Mouse (Mus musculus) gastrocnemius, adult 18-20 months (tissue): ENCODE data around the gene Tedc1. TPM values are rescaled to one million over a fixed set of nuclear protein-coding genes. Genes with fewer than 3 reads are reported as not detected.

Source experiments
- DNase-seq: peaks from one replicate; pipeline ENCODE4 v3.0.0; 2021; ENCODE audit warnings: low spot score
- long read RNA-seq, 2 experiments: library from polyadenylated mRNA; stranded (forward); transcript quantifications; one replicate each; pipeline ENCODE4 v2.0.0; 2021
- total RNA-seq, 2 experiments: library from RNA; stranded (reverse); gene quantifications; 2 replicates each; pipeline ENCODE4 v1.2.3; 2021

Tedc1 gene
- total RNA-seq, result not detected
- long read RNA-seq, experiment 1, result 0 reads
- long read RNA-seq, experiment 2, partial matches to known transcripts, result 0 of 2 reads
- long read RNA-seq, experiment 2, other reads (novel, unspliced or antisense), result 0 of 2 reads

GRCm38 (mm10) chr12:113155887-113156539 lies at the start of gene Tedc1:
Gene Tedc1, plus strand, starts transcription at chr12:113156421.
- DNase-seq, result peak; percentile 99

DNA sequence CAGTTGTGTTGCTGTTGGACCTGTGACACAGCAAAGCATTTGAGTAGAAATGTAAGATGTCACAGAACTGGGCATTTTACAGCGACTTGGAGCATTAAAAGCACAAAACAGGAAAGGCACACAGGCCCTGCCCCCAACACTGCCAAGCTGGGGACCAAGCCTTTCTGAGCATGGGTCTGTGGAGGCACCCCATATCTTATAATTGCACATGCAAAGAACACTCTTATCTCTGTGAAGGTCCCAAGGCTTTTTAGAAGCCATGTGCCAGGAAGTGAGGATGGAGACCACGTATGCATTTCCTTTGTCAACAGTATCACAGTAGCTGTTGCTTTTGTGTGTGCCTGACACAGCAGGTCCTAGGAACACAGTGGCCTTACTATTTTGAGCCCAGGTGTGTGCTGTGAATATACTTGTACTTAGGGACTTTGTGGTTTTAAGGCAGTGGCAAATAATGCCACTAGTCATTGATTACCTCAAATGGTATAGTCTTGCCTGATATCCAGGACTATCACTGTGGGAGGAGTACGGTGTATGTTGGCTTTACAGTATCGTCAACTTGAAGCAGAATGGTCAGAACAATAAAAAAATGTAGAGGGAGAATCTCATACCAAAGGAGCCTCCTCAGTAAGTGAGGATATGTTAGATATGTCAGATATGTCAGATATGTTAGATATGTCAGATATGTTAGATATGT lies 48.6 kb upstream of the Tedc1 start:
- DNase-seq, result no peak

- DNase-seq, result no peak
Observed at GRCm38 (mm10) chr12:113108528-113109283, 47.5 kb upstream of the Tedc1 start.

DNA sequence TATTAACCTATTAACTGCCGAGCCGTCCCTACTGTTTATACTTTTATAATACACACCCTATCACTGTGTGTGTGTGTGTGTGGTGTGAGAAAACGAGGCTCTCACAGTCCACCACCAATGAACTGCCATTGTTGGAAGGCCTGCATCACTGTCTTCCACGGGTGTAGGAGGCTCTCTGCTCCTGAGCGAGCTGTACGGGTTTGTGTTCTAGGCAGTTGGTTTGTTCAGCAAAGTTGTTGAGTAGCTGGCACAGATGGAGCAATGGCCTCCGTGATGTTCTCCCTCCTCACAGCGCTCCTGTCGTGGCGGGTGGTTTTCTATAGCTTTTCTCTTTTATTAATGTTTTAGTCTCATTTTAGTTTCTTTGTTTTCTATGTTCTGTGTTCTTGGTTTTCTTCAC lies 46.4 kb upstream of the Tedc1 start:
- DNase-seq, result no peak

DNA sequence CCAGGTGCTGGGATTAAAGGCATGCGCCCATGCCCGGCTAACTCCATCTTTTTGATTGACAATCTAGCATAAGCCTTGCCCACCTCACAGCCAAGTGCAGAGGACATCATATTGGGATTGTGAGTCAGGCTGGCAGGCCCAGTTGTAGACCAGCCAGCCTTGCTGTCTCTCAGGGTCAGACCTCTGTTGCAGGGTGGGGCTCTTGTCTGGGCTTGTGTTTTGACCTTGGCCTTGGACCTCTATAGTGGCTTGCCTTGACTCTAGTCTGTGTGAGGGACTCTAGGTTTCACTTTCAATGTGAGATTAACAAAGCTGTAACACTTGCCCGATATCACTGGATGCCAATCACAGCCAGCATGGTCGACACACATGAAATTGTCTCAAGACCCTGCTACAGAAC lies 42.1 kb upstream of the Tedc1 start:
- DNase-seq, result no peak

DNA sequence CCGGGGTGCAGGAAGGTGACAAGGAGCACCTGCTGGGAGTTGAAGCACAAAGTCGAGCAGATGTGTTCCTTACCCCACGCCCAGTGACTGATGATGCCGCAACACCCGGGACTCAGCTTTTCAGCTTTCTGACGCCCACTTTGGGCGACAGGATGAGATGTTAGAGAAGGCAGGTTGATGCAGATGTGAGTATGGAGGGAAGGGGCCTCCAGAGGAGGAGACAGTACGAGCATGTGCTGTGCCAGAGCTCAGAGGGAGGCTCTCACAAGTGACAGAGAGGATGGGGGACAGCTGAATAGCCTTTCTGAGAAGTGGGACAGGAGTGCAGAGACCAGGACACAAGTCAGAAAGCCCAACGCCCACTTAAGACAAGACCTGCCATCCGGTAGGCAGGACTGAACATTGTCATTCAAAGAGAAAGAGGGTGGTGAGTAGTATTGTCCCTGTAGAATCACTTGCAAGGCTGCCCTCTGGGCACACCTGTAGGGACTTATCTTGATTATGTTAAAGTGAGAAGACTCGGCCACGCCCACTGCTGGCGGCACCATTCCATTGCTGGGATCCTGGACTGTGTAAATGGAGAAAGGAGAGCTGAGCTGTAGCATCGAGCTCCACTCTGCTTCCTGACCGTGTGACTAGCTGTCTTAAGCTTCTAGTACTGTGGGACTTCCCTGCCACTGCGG lies 41.2 kb upstream of the Tedc1 start:
- DNase-seq, result no peak

DNA sequence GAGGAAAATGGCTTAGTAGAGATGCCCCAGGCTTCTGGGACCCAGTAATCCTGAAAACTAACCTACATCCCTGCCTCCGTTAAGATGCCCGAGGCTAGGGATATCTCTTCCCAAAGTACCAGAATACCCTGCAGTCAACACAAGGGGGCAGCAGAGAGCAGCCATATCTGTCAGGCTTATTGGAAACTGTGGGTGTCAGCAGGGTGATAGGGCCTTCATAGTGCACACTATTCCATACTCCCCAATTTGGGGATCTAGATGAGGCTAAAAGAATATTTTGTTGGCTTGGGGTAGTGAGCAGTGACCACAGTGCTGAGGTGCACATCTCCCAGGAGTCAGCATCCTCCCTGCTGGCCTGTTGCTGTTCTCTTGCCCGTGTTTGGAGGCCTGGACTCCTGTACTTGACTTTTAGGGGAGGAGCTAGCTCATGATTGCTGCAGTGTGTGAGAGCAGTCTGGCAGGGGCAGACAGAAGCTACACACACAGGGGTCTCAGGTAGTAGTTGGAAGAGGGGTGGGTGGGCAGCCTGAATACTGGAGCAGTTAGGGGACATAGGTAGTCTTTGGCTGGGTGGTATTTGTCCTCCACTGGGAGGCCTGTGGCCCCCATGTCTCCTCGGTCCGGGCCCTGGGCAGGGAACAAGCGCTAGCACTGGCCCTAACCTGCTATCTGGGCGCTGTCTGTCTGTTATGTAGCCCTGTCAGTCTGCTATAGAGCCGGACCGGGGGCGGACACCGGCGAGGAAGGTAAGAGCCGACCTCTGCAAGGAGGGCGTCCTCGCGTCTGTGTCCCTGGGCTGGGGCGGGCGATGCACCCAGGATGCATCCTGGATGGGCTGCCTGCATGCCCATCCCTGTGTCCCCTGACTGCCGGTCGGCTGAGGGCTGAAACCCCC lies 36.5 kb upstream of the Tedc1 start:
- peak; percentile 89 for DNase-seq

DNA sequence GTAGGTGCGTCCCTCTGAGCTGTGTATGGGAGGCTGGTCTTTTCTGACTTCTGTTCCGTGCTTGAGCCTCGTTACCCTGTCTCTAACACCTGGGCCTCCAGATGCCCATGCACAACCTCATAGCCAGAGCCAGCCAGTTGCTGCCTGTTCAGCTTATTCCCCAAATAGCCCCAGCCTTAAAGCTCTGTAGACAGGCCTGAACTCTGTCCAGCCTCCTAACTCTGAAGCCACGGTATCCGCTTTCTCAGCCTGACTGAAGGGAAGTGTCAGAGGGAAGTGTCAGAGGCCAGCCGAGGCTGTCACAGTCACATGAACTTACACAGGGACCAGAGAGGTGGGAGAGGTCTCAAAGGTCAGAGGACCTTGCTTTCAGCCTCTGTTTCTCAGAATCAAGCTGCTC lies 31.5 kb upstream of the Tedc1 start:
- DNase-seq, result peak; percentile 77

GRCm38 (mm10) chr12:113130732-113131131 lies 25.5 kb upstream of the Tedc1 start:
- no peak for DNase-seq

DNA sequence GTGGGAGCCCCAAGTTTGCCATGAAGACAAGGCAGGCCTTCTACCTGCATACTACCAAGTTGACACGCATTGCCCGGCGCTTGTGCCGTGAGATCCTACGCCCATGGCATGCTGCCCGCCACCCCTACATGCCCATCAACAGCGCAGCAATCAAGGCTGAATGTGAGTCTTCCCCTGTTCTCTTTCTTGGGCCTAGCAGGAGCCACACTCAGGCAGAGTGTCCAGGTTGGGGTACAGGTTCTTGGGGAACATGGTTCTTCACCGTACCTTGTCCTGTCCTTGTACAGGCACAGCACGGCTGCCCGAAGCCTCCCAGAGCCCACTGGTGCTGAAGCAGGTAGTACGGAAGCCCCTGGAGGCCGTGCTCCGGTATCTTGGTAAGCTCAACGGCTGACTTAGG lies 24.6 kb upstream of the Tedc1 start:
- no peak for DNase-seq

GRCm38 (mm10) chr12:113132567-113132966 lies 23.7 kb upstream of the Tedc1 start:
- peak; percentile 67 for DNase-seq

DNA sequence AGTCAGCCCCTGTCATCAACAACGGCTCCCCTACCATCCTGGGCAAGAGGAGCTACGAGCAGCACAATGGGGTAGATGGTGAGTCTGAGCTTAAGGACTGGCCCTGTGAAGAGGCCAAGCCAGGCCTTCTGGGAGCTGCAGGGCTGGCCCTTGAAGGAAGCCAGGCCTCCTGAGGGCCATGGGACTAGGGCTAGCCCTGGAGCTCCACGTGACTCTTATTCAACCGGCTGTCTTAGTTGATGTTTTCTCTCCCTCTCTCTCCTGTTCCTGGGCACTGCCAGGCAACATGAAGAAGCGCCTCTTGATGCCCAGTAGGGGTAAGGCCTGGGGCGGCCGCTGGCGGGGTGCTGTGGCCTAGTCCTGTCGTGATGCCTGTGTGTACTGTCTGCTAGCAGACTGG lies 23.0 kb upstream of the Tedc1 start:
- no peak for DNase-seq

GRCm38 (mm10) chr12:113133861-113134403 lies 22.3 kb upstream of the Tedc1 start:
- no peak for DNase-seq

DNA sequence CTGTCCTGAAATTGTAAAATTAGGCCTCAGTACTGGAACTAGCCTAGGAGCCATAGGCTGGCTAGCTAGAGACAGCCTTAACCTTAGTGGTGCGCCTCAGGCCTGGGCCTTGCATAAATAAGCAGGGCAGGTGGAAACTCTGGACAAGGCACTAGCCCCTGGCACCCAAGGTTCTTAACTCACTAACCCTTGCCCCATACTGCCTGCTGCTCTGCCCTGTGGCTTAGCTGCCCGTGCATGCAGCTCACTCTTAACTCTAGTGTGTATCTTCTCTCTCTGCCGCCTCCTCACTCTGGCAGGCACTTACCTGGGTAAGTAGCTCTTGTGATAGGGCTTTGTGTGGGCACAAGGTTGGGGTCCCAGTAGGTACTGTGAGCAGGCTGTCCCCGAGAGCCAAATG lies 21.7 kb upstream of the Tedc1 start:
- no peak for DNase-seq

DNA sequence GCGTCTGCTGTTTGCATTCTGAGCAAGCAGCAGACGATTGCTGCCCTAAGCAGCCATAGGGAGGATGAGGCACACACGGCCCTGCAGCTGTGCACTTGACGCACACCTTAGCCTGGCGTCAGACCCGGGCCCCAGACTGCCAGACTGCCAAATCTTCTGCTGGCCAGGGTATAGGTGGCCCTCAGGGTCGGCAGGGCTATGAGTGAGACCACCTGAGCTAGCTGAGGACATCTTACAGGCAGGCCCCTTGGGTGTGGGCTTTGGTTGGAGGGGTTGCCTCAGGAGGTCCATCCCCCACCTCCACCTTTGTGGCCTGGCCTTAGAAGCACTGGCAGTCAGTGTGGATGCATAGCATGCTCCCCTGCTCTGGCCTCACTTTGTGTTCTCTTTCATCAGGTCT lies 20.8 kb upstream of the Tedc1 start:
- DNase-seq, result no peak

- no peak for DNase-seq
Observed at GRCm38 (mm10) chr12:113136492-113137020, 19.7 kb upstream of the Tedc1 start.

- no peak for DNase-seq
Observed at GRCm38 (mm10) chr12:113137260-113138213, 18.7 kb upstream of the Tedc1 start.

GRCm38 (mm10) chr12:113138291-113138690 lies 17.9 kb upstream of the Tedc1 start:
- no peak for DNase-seq
